Mouse (Mus musculus): Measurements from ENCODE around the gene St5. TPM values are rescaled to one million over a fixed set of nuclear protein-coding genes. Genes with fewer than 3 reads are reported as not detected.

Gene St5
- polyA plus RNA-seq (2017; shearing (Covaris generic)): 1.2 TPM

DNA sequence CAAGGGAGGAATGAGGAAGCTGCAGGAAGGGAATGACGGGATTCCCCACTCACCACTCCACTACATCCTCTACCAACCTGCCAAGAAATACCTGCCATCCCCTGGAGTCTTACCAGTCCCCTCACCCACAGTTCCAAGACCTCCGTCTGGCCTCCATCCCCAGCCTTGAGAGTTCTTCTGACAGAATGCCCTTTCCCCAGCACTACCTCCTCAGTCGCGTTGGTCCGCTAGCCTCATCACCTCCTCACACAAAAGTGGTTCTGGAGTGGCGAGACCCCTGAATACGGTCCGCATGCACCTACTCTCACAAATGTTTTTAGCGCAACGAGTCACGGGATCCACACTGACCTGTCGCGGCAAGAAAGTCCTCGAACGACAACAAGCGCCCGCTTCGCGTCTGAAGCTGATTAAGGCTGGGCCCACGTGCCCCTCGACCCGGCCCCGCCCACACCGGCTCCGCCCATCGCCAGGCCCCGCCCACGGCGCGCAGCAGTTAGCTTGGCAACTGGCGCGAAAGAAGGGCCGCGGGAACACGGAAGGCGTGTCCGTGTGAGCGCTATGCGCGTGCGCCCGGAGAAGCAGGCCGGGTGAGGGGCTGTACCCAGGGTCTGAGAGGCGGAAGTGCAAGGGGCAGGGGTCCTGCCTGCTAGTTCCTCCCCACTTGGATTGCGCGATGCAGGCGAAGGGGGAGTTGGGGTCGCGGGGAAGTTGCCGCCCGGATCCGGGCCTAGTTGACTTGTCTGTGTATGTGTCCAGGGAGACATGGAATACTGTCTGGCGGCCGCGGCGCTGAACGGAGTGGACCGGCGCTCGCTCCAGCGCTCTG is at the start of gene St5, which contains the start of gene Akip1:
Gene St5 (minus strand): TSS at position 416 of the 826 bp plus-strand sequence.
Gene Akip1 (plus strand): TSS at position 501 of the 826 bp plus-strand sequence.

DNA sequence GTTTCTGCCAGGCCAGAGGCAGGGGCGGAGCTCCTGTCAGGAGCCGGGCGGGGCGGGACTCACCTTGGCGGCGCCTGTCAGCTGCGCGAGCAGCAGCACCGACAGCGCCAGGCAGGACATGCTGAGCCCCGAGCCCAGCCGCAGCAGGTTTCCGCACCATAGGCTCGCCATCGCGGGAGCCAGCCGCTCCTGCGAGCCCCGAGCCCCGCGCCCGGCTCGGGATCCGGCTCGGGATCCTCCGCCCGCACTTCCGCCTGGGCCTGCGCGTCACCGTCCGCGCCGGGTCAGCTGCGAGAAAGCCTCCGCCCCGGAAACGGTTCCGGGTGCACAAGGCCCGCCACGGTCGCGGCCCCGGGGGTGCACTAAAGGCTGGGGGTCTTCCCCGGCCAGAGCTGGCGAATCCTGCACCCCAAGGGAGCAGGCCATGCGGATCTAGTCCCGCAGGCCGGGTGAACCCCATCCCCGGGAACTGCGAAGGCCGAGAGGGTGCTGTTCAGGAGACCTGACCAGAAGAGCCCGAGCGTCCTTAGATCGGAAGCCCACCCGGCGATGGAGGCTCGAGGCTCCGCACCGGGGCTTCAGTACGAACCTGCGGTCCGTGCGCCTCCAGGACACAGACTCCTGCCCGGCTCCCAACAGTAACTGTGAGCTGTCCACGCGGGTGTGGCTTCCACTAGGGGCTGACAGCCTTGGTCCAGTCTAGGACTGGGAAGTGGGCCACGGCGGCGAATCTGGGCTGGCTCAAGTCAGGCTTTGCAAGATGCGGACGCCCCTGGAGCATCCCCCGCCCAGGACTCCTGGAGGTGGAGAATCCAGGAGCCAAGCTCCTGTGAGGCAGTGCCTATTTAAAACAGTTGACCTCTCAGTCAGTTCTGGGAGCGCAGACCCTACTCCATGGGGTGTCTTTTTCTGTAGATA is 48.9 kb upstream of the St5 start, which contains the start of gene Tmem9b:
Gene Tmem9b (minus strand): TSS at position 868 of the 918 bp plus-strand sequence.

GRCm38 (mm10) chr7:109731626-109732025 is 28.2 kb upstream of the St5 start, which contains the start of gene Ascl3:
Gene Ascl3, minus strand, starts transcription at chr7:109731726.

GRCm38 (mm10) chr7:109723697-109724096 is 20.3 kb upstream of the St5 start, which contains the start of gene BC051019:
Gene BC051019, minus strand, starts transcription at chr7:109723850.

GRCm38 (mm10) chr7:109518838-109519696 is 184.3 kb downstream of the St5 start, which contains the start of gene Rpl27a:
Gene Rpl27a, plus strand, starts transcription at chr7:109519147.

GRCm38 (mm10) chr7:109508034-109508433 is 195.4 kb downstream of the St5 start, which contains the start of gene Trim66:
Gene Trim66, minus strand, starts transcription at chr7:109508134.

Other genes with a start within 250 kb of the St5 start
- gene Trim66, start 195.5 kb downstream of the St5 start, polyA plus RNA-seq (2017; shearing (Covaris generic)): 0.74 TPM
- 119 TPM for gene Rpl27a, start 184.5 kb downstream of the St5 start, polyA plus RNA-seq (2017; shearing (Covaris generic))
- 14.9 TPM for gene Akip1, start 85 bp upstream of the St5 start, polyA plus RNA-seq (2017; shearing (Covaris generic))
- not detected for gene BC051019, start 20.2 kb upstream of the St5 start, polyA plus RNA-seq (2017; shearing (Covaris generic))
- 1.3 TPM for gene Ascl3, start 28.1 kb upstream of the St5 start, polyA plus RNA-seq (2017; shearing (Covaris generic))
- 97.2 TPM for gene Tmem9b, start 49.3 kb upstream of the St5 start, polyA plus RNA-seq (2017; shearing (Covaris generic))
- 1.1 TPM for gene Nrip3, start 78.4 kb upstream of the St5 start, polyA plus RNA-seq (2017; shearing (Covaris generic))
- gene Scube2, start 162.1 kb upstream of the St5 start, polyA plus RNA-seq (2017; shearing (Covaris generic)): not detected